Mouse (Mus musculus) neural tube, embryonic 13.5 days (tissue): ENCODE measurements at regions not wholly inside any gene's neighbourhood (a gene's known extent, or its start where the extent isn't known, plus 50 kb on each side); places are given as distances from the start of the nearest gene placed in this dataset.

Experiments used
- ATAC-seq: fragments of 200-750 bp; cut with Nextera tagmentation; 2 replicates; pipeline ENCODE4 v1.8.0; 2017; ENCODE audit warnings: low read depth, mild to moderate bottlenecking, moderate TSS enrichment, moderate library complexity
- H3K27ac ChIP-seq: fragments of 300-500 bp; sonication (generic); replicated peaks from 2 replicates; pipeline ENCODE4 v1.5.1; 2015; ENCODE audit warnings: moderate library complexity, mild to moderate bottlenecking, inconsistent platforms
- H3K27me3 ChIP-seq: fragments of 300-500 bp; sonication (generic); 2 replicates; pipeline ENCODE4 v1.6.1; 2015; ENCODE audit warnings: mild to moderate bottlenecking, inconsistent platforms
- H3K36me3 ChIP-seq: fragments of 300-500 bp; sonication (generic); 2 replicates; pipeline ENCODE4 v1.6.1; 2015; ENCODE audit warnings: mild to moderate bottlenecking, inconsistent platforms
- H3K4me1 ChIP-seq: fragments of 300-500 bp; sonication (generic); replicated peaks from 2 replicates; pipeline ENCODE4 v1.6.1; 2015; ENCODE audit warnings: inconsistent platforms
- H3K4me2 ChIP-seq: fragments of 300-500 bp; sonication (generic); 2 replicates; pipeline ENCODE4 v1.6.1; 2015; ENCODE audit warnings: inconsistent platforms, mild to moderate bottlenecking, moderate library complexity
- H3K4me3 ChIP-seq: fragments of 300-500 bp; sonication (generic); 2 replicates; pipeline ENCODE4 v1.5.1; 2015; ENCODE audit warnings: mild to moderate bottlenecking, inconsistent platforms
- H3K9ac ChIP-seq: fragments of 300-500 bp; sonication (generic); 2 replicates; pipeline ENCODE4 v1.6.1; 2015; ENCODE audit warnings: moderate library complexity, mild to moderate bottlenecking, inconsistent platforms
- H3K9me3 ChIP-seq: fragments of 300-500 bp; sonication (generic); 2 replicates; pipeline ENCODE4 v1.6.1; 2016; ENCODE audit warnings: inconsistent platforms
- WGBS: fragments of 180-500 bp; shearing (Covaris S2); methylation state at CpG from one replicate; pipeline ENCODE4 v1.1.7; 2015; 5-methylcytosine and 5-hydroxymethylcytosine counted together

DNA sequence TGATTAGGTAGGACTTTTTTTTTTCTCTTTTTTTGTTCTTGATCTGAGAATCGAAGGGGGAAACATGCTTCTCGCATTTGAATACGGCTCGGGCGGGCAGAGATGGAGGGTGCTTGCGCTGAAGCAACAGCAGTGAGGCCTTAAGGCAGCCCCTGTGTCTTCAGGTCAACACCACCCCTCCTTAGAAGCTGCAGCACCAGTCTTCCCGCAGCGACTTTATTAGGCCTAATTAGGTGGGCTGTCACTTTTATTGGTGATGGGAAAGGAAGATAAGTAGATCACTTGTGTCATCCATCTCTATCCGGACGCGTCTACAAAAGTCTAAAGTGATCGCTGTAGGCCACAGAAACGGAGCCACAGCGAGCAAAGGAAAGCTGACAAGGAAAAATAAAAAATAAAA is 122.0 kb downstream of the Anxa2 start:
- Histone ChIP-seq H3K4me3 (no peak overlapping the region), H3K4me1 (0 out of 2 replicates have a peak, but pooled peaks cover 6% of the 10 kb centered on the region), H3K27ac (no peak overlapping the region), H3K9ac (no peak overlapping the region), H3K36me3 (no peaks in the 10 kb centered on the region), H3K9me3 (no peaks in the 10 kb centered on the region), H3K27me3 (peaks cover 33% of the 10 kb centered on the region), H3K4me2 (no peak overlapping the region)
- no peak for ATAC-seq
- WGBS, result 9% methylated on average over 14 of the region's 14 CpGs

DNA sequence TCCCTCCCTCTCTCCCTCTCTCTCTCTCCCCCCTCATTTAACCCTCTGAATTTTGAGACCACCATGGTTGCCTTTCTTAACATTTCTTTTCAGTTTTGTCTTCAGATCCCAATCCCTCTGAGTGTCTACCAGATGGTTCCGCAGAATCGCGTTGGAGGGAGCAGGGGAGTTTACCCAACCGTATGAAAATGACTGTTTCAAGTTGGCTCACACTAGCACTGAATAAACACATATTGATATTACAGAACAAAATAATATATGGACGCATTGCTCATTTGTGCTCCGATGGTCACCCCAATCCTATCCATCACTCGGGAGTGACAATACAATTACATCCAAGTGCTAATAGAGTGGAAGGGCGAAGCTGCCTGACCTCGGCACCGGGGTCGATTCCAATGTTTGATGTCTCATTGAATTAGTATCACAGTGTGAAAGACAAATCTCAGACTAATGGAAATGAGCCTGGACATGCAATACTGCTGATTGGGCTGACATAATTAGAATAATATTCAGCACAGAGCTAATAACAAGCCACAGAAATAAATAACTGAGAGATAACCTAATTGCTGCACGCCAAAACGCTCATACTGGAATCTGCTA is 115.3 kb downstream of the Anxa2 start:
- H3K27me3 ChIP-seq, result peaks cover 12% of the 10 kb centered on the region
- H3K4me3 ChIP-seq, result no peak overlapping the region
- ATAC-seq, result no peak
- 46% methylated on average over 13 of the region's 13 CpGs for WGBS
- no peak overlapping the region for H3K27ac ChIP-seq
- no peaks in the 10 kb centered on the region for H3K9me3 ChIP-seq
- no peak overlapping the region for H3K4me2 ChIP-seq
- no peaks in the 10 kb centered on the region for H3K4me1 ChIP-seq
- no peaks in the 10 kb centered on the region for H3K36me3 ChIP-seq
- H3K9ac ChIP-seq, result no peak overlapping the region

DNA sequence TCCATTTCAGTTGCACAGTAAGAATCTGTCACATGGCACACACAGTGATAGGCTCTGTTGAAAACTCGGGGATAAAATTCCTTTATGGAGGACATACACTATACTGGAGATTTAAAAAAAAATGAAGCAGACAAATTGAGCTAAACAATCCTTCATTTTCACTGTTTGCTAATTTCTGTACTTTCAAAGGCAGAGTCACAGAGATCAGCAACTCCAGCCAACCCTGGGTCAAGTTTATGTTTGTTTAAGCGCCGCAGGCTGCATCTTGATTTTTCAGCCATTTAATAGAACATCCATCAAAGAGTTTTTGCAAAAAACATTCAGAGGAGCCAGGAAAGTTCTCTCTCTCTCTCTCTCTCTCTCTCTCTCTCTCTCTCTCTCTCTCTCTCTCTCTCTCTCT is 114.8 kb downstream of the Anxa2 start:
- H3K4me2 ChIP-seq, result no peak overlapping the region
- no peak overlapping the region for H3K27ac ChIP-seq
- peaks cover 12% of the 10 kb centered on the region for H3K27me3 ChIP-seq
- H3K9ac ChIP-seq, result no peak overlapping the region
- H3K4me3 ChIP-seq, result no peak overlapping the region
- H3K9me3 ChIP-seq, result no peaks in the 10 kb centered on the region
- ATAC-seq, result no peak
- no peaks in the 10 kb centered on the region for H3K36me3 ChIP-seq
- no peaks in the 10 kb centered on the region for H3K4me1 ChIP-seq
- WGBS, result 66% methylated on average over 3 of the region's 3 CpGs

DNA sequence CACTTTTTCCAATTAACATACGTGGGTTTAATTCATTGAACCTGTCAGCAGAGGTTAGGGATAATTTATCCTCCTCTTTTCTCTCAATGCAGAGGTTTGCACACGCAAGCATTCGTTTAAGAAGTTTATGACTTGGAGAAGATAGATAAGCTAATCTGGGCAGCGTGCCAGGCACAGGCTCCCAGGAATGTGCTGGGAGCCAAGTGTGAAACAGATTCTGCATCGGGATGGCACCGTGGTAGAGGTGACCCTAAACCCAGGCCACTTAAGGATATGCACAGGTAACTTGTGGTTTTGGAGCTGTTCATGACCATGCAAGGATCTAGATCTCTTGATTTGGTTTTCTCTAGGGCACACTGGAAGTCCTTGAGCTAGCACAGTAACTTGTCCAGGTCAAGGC is 113.6 kb downstream of the Anxa2 start:
- no peak for ATAC-seq
- no peaks in the 10 kb centered on the region for H3K9me3 ChIP-seq
- H3K4me1 ChIP-seq, result no peaks in the 10 kb centered on the region
- WGBS, result 60% methylated on average over 6 of the region's 6 CpGs
- H3K4me2 ChIP-seq, result no peak overlapping the region
- no peaks in the 10 kb centered on the region for H3K36me3 ChIP-seq
- H3K27me3 ChIP-seq, result peaks cover 12% of the 10 kb centered on the region
- H3K9ac ChIP-seq, result no peak overlapping the region
- no peak overlapping the region for H3K27ac ChIP-seq
- no peak overlapping the region for H3K4me3 ChIP-seq

DNA sequence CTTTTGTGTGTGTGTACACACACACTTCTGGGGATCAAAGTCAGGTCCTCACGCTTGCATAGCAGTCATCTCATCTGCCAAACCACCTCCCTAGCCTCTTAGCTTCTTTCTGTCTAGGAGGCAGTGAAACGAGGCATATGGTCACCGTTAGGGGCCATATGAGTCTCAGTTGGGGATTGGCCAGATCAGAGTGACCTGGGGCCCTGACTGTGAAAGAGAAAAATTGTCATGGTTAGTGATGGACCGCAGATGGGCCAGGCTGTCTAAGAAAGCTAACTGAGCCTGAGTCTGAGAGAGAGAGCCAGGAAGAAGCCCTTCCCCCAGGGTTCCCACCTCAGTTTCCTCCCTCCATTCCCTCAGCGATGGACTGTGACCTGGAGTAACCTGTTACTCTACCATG is 89.8 kb downstream of the Anxa2 start:
- Histone ChIP-seq H3K4me3 (no peak overlapping the region), H3K27ac (no peak overlapping the region), H3K4me2 (no peak overlapping the region), H3K9me3 (no peaks in the 10 kb centered on the region), H3K27me3 (no peaks in the 10 kb centered on the region), H3K9ac (no peak overlapping the region), H3K36me3 (no peaks in the 10 kb centered on the region), H3K4me1 (0 out of 2 replicates have a peak, but pooled peaks cover 3% of the 10 kb centered on the region)
- WGBS, result 76% methylated on average over 5 of the region's 5 CpGs
- ATAC-seq, result no peak
